Mouse (Mus musculus) kidney, adult 2 months (tissue): ENCODE measurements around the gene Efcab2.

Experiments
- CTCF ChIP-seq: fragments of 200-500 bp; conservative IDR thresholded peaks from 2 replicates; pipeline ENCODE4 v1.5.1; 2011; ENCODE audit warnings: low read depth, mild to moderate bottlenecking, control low read depth, low read length, moderate library complexity, mixed read lengths; ENCODE audit not compliant: insufficient read depth, insufficient read length
- POLR2A ChIP-seq: fragments of 200-500 bp; IDR thresholded peaks from one replicate; pipeline ENCODE4 v1.6.1; 2011; ENCODE audit warnings: low read depth, low read length, control low read depth

DNA sequence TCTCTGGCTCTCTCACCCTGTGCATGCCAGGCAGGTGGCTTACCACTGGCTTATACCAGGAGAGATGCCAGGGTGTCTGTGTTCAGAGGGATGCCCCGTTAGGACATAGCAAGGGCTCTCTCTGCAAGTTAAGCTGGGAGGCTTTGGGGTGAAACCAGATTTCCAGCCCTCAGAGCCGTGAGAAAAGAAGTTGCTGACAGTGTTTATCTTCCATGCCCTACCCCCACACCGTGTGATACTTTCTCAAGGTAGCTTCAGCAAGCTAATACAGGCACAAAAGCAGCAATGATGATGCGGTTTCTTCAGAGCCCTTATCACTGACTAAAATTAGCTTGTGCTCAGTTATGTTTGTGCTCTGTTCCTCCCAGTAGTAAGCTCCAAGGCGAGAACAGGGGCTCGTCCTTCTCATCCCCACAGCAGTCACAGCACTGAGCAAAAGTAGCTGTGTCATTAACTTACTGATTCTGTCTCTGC is 42.4 kb downstream of the Efcab2 start:
- TF ChIP-seq POLR2A: no peak
- TF ChIP-seq CTCF: no peak
